Mouse (Mus musculus) midbrain, postnatal 0 days (tissue): ENCODE results near the gene Gadd45g. TPM values are rescaled to one million over a fixed set of nuclear protein-coding genes. Genes with fewer than 3 reads are reported as not detected.
A peak's percentile ranks its signal among the peaks of the same experiment; 100 is the strongest.

Experiments
- ATAC-seq: fragments of 200-750 bp; cut with Nextera tagmentation; 2 replicates; pipeline ENCODE4 v1.8.0; 2017; ENCODE audit warnings: moderate number of reproducible peaks, mild to moderate bottlenecking, moderate TSS enrichment, moderate library complexity; ENCODE audit not compliant: low FRiP score
- DNase-seq: peaks from one replicate; pipeline ENCODE4 v3.0.0-alpha.2; 2015; ENCODE audit warnings: low spot score
- H3K27ac ChIP-seq: fragments of 300-500 bp; sonication (generic); 2 replicates; pipeline ENCODE4 v1.5.1; 2014; ENCODE audit warnings: low read depth, mild to moderate bottlenecking, low read length, mixed read lengths
- H3K27me3 ChIP-seq: fragments of 300-500 bp; sonication (generic); 2 replicates; pipeline ENCODE4 v1.6.1; 2014; ENCODE audit warnings: low read length, control low read depth, mixed read lengths; ENCODE audit not compliant: insufficient read depth
- H3K36me3 ChIP-seq: fragments of 300-500 bp; sonication (generic); 2 replicates; pipeline ENCODE4 v1.6.1; 2014; ENCODE audit warnings: low read length, control low read depth, mixed read lengths; ENCODE audit not compliant: insufficient read depth
- H3K4me1 ChIP-seq: fragments of 300-500 bp; sonication (generic); 2 replicates; pipeline ENCODE4 v1.6.1; 2014; ENCODE audit warnings: mild to moderate bottlenecking, control low read depth, antibody characterized with exemption, low read length, mixed read lengths; ENCODE audit not compliant: insufficient read depth
- H3K4me2 ChIP-seq: fragments of 300-500 bp; sonication (generic); 2 replicates; pipeline ENCODE4 v1.6.1; 2014; ENCODE audit warnings: low read depth, mild to moderate bottlenecking, low read length, mixed read lengths; ENCODE audit not compliant: poor library complexity, severe bottlenecking
- H3K4me3 ChIP-seq: fragments of 300-500 bp; sonication (generic); 2 replicates; pipeline ENCODE4 v1.5.1; 2014; ENCODE audit warnings: low read depth, mild to moderate bottlenecking, low read length, moderate library complexity
- H3K9ac ChIP-seq: fragments of 300-500 bp; sonication (generic); replicated peaks from 2 replicates; pipeline ENCODE4 v1.6.1; 2014; ENCODE audit warnings: mild to moderate bottlenecking, low read length, moderate library complexity, mixed read lengths; ENCODE audit not compliant: poor library complexity, severe bottlenecking
- H3K9me3 ChIP-seq: fragments of 300-500 bp; sonication (generic); 2 replicates; pipeline ENCODE4 v1.6.1; 2016; ENCODE audit warnings: low read length, control low read depth
- CTCF ChIP-seq: IDR thresholded peaks from 2 replicates; pipeline ENCODE4 v1.5.1; 2016; ENCODE audit warnings: antibody characterized with exemption, mild to moderate bottlenecking
- WGBS: fragments of 180-500 bp; shearing (Covaris S2); extraction: QIAGEN DNeasy Blood & Tissue Kit; methylation state at CpG from one replicate; pipeline ENCODE4 v1.1.7; 2014; 5-methylcytosine and 5-hydroxymethylcytosine counted together
- polyA plus RNA-seq: library from polyadenylated mRNA; unstranded; fragments of >200 nt; fragmentation: Nextera tagmentation; extraction: Ambion mirVana; gene quantifications from 2 replicates; pipeline ENCODE4 v1.2.1, GENCODE M21; 2015
- total RNA-seq: library from RNA; depleted of rRNA; stranded (reverse); fragments of >200 nt; gene quantifications from 2 replicates; pipeline ENCODE4 v1.2.3, GENCODE M21; 2014

Gadd45g gene
- total and polyA plus RNA-seq, 2 experiments from 2014 or later: 7.3 to 23.3 TPM

GRCm38 (mm10) chr13:51846868-51847793 lies 653 bp downstream of the Gadd45g start:
- ATAC-seq: peak; percentile 21; the same call in 1 of the 2 replicates
- Histone ChIP-seq H3K27ac (peak overlapping the region; percentile 70), H3K27me3 (no peaks in the 10 kb centered on the region), H3K4me1 (peaks cover 6% of the 10 kb centered on the region; the same call in 1 of the 2 replicates), H3K9me3 (no peaks in the 10 kb centered on the region), H3K36me3 (no peaks in the 10 kb centered on the region), H3K4me2 (peak overlapping the region; percentile 100), H3K9ac (peak overlapping the region; percentile 69), H3K4me3 (peak overlapping the region; percentile 60)
- peak; percentile 72 for DNase-seq
- no peak for TF ChIP-seq CTCF
- WGBS: under 1% methylated on average over 61 of the region's 63 CpGs

GRCm38 (mm10) chr13:51847979-51848480 lies 1.6 kb downstream of the Gadd45g start:
- ATAC-seq (peak; percentile 53; the same call in 1 of the 2 replicates), DNase-seq (peak; percentile 88)
- H3K4me2 ChIP-seq: peak overlapping the region; percentile 100
- no peaks in the 10 kb centered on the region for H3K27me3 ChIP-seq
- H3K27ac ChIP-seq: peak overlapping the region; percentile 70
- H3K9ac ChIP-seq: peak overlapping the region; percentile 69
- H3K4me1 ChIP-seq: peaks cover 8% of the 10 kb centered on the region; the same call in 1 of the 2 replicates
- peak overlapping the region; percentile 60 for H3K4me3 ChIP-seq
- no peaks in the 10 kb centered on the region for H3K9me3 ChIP-seq
- under 1% methylated on average over 31 of the region's 31 CpGs for WGBS
- no peaks in the 10 kb centered on the region for H3K36me3 ChIP-seq
- peak; percentile 71 for TF ChIP-seq CTCF

- no peaks in the 10 kb centered on the region for H3K9me3 ChIP-seq
- peak overlapping the region; percentile 69; the same call in 1 of the 2 replicates for H3K9ac ChIP-seq
- H3K4me1 ChIP-seq: peaks cover 14% of the 10 kb centered on the region; the same call in 1 of the 2 replicates
- no peaks in the 10 kb centered on the region for H3K36me3 ChIP-seq
- no peak for TF ChIP-seq CTCF
- H3K27ac ChIP-seq: peak overlapping the region; percentile 70; the same call in 1 of the 2 replicates
- peak overlapping the region; percentile 100 for H3K4me2 ChIP-seq
- 1% methylated on average over 20 of the region's 20 CpGs for WGBS
- peak overlapping the region; percentile 60 for H3K4me3 ChIP-seq
- no peaks in the 10 kb centered on the region for H3K27me3 ChIP-seq
- ATAC-seq (no peak), DNase-seq (peak; percentile 31)
Measured at GRCm38 (mm10) chr13:51848481-51849240, 2.2 kb downstream of the Gadd45g start.

- TF ChIP-seq CTCF: no peak
- Histone ChIP-seq H3K4me1 (peaks cover 16% of the 10 kb centered on the region; the same call in 1 of the 2 replicates), H3K9me3 (no peaks in the 10 kb centered on the region), H3K9ac (no peak overlapping the region), H3K4me2 (peak overlapping the region; percentile 100), H3K4me3 (peak overlapping the region; percentile 60; the same call in 1 of the 2 replicates), H3K36me3 (no peaks in the 10 kb centered on the region), H3K27ac (no peak overlapping the region), H3K27me3 (no peaks in the 10 kb centered on the region)
- DNase-seq (peak; percentile 67), ATAC-seq (no peak)
- WGBS: 6% methylated on average over 22 of the region's 25 CpGs
Measured at GRCm38 (mm10) chr13:51849241-51850033, 3.0 kb downstream of the Gadd45g start.

- ATAC-seq (no peak), DNase-seq (no peak)
- H3K4me3 ChIP-seq: no peak overlapping the region
- H3K27me3 ChIP-seq: no peaks in the 10 kb centered on the region
- no peak overlapping the region for H3K9ac ChIP-seq
- H3K27ac ChIP-seq: no peak overlapping the region
- no peak overlapping the region for H3K4me2 ChIP-seq
- TF ChIP-seq CTCF: no peak
- H3K4me1 ChIP-seq: peaks cover 16% of the 10 kb centered on the region; the same call in 1 of the 2 replicates
- 79% methylated on average over 1 of the region's 1 CpGs for WGBS
- H3K36me3 ChIP-seq: no peaks in the 10 kb centered on the region
- no peaks in the 10 kb centered on the region for H3K9me3 ChIP-seq
Measured at GRCm38 (mm10) chr13:51850565-51850964, 4.1 kb downstream of the Gadd45g start.
